Mouse (Mus musculus): ENCODE results near the gene Slc11a2.

DNA sequence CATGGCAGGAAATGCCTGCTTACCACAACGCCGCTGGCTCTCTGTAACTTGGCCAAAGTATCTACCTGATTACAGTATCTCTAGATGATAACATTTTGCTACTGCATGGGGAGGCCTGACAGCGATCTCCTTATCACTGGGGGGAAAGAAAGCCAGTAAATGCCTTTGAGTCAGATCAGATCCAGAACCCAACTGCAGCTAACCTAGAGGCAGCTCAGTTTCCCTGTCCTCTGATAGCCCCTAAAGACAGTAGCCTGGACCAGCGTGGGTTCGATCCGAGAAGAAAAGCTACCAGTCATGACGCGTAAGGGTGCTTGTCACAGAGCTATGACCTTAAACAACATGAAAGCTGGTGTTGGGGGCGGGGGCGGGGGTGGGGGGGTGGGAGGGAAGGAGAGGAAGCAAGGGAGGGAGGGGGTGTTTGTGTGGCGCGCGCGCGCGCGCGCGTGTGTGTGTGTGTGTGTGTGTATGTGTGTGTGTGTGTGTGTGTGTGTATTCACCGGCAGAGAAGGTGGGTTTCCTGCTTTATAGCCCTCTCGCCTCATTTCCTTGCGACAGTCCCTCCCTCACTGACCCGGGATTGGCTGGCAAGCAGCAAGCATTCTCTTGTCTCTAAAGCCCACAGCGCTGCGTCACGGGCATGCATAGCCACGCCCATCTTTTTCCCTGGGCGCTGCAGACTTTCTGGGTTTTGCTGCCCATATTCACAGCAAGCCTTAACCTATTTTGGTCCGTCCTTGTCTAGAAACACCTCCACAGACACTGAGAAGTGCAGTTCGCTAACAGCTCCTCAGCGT lies 18.5 kb upstream of the Slc11a2 start:
- no peak for TF ChIP-seq CTCF (IDR thresholded peaks at IDR 0.05; ENCODE audit: low read depth)
- no peak for TF ChIP-seq EP300 (optimal IDR thresholded peaks at IDR 0.05)

All from stomach, postnatal 0 days (tissue).